Mouse (Mus musculus) liver, postnatal 0 days (tissue): ENCODE results near the gene Poldip3. TPM values are rescaled to one million over a fixed set of nuclear protein-coding genes. Genes with fewer than 3 reads are reported as not detected.
"Not testable (repeated sequence)": the region's sequence is repeated elsewhere in the genome, so short reads cannot be mapped to it uniquely, and the experiment has no call there.

Experiments used
- ATAC-seq: fragments of 200-750 bp; cut with Nextera tagmentation; 2 replicates; pipeline ENCODE4 v1.8.0; 2017; ENCODE audit warnings: mild to moderate bottlenecking, moderate library complexity
- DNase-seq: peaks from one replicate; pipeline ENCODE4 v3.0.0-alpha.2; 2016
- H3K27ac ChIP-seq: fragments of 300-500 bp; sonication (generic); 2 replicates; pipeline ENCODE4 v1.5.1; 2014; ENCODE audit warnings: antibody characterized with exemption, moderate library complexity, mild to moderate bottlenecking, low read depth
- H3K27me3 ChIP-seq: fragments of 300-500 bp; sonication (generic); 2 replicates; pipeline ENCODE4 v1.6.1; 2014; ENCODE audit warnings: low read length, control low read depth, mixed read lengths; ENCODE audit not compliant: insufficient read depth
- H3K36me3 ChIP-seq: fragments of 300-500 bp; sonication (generic); replicated peaks from 2 replicates; pipeline ENCODE4 v1.6.1; 2014; ENCODE audit warnings: mild to moderate bottlenecking, control low read depth, low read length, moderate library complexity, mixed read lengths; ENCODE audit not compliant: insufficient read depth
- H3K4me1 ChIP-seq: fragments of 300-500 bp; sonication (generic); 2 replicates; pipeline ENCODE4 v1.6.1; 2014; ENCODE audit warnings: antibody characterized with exemption, mild to moderate bottlenecking, control low read depth; ENCODE audit not compliant: insufficient read depth
- H3K4me2 ChIP-seq: fragments of 300-500 bp; sonication (generic); 2 replicates; pipeline ENCODE4 v1.6.1; 2014; ENCODE audit warnings: low read depth, mild to moderate bottlenecking, low read length, moderate library complexity, mixed read lengths
- H3K4me3 ChIP-seq: fragments of 300-500 bp; sonication (generic); 2 replicates; pipeline ENCODE4 v1.5.1; 2014; ENCODE audit warnings: low read depth, low read length
- H3K9ac ChIP-seq: fragments of 300-500 bp; sonication (generic); replicated peaks from 2 replicates; pipeline ENCODE4 v1.6.1; 2014; ENCODE audit warnings: mild to moderate bottlenecking, moderate library complexity
- H3K9me3 ChIP-seq: fragments of 300-500 bp; sonication (generic); 2 replicates; pipeline ENCODE4 v1.6.1; 2016; ENCODE audit warnings: mild to moderate bottlenecking, control low read depth, low read length, mixed read lengths
- CTCF ChIP-seq: sonication (generic); IDR thresholded peaks from 2 replicates; pipeline ENCODE4 v1.5.1; 2016; ENCODE audit warnings: antibody characterized with exemption, low read depth
- EP300 ChIP-seq: IDR thresholded peaks from 2 replicates; pipeline ENCODE4 v1.6.1; 2016; ENCODE audit warnings: antibody characterized with exemption, low read depth, mild to moderate bottlenecking
- WGBS: fragments of 180-500 bp; shearing (Covaris S2); extraction: QIAGEN DNeasy Blood & Tissue Kit; methylation state at CpG from one replicate; pipeline ENCODE4 v1.1.7; 2014; ENCODE audit not compliant: insufficient replicate concordance; 5-methylcytosine and 5-hydroxymethylcytosine counted together
- polyA plus RNA-seq: library from polyadenylated mRNA; unstranded; fragments of >200 nt; fragmentation: Nextera tagmentation; extraction: Ambion mirVana; gene quantifications from 2 replicates; pipeline ENCODE4 v1.2.1, GENCODE M21; 2015

The Poldip3 gene
- polyA plus RNA-seq, 1 experiment from 2014 or later = 32.5 TPM

GRCm38 (mm10) chr15:83145541-83145940 is 3.6 kb downstream of the Poldip3 start:
- DNase-seq = no peak
- TF ChIP-seq EP300 (no peak), CTCF (no peak)
- H3K4me1 ChIP-seq = peaks cover 15% of the 10 kb centered on the region

DNA sequence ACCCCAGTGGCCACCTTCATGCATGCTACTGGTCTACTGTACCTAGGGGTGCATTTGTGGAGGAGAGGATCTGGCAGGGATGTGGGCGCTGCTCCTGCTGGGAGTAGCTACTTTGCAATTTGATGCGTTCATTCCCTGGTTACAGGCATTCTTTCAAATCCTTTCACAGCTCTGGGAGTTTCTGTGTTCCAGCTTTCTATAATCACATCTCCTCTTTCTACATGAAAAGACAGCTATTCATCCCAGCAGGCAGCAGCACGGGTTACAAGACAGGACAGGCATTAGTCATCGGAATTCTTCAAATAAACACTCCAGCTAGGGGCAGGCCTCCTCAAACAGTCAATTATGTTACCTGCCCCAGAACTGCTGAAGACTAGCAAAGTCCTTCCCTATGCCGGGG is 6.3 kb downstream of the Poldip3 start:
- H3K27ac ChIP-seq = no peak overlapping the region
- DNase-seq = no peak
- H3K36me3 ChIP-seq = peaks cover 23% of the 10 kb centered on the region
- no peak overlapping the region for H3K4me3 ChIP-seq
- TF ChIP-seq EP300 (no peak), CTCF (no peak)
- H3K9me3 ChIP-seq = no peaks in the 10 kb centered on the region
- WGBS = 71% methylated on average over 5 of the region's 5 CpGs
- no peaks in the 10 kb centered on the region for H3K27me3 ChIP-seq
- peaks cover 10% of the 10 kb centered on the region for H3K4me1 ChIP-seq
- no peak overlapping the region for H3K9ac ChIP-seq
- no peak overlapping the region for H3K4me2 ChIP-seq
- ATAC-seq = no peak

More at GRCm38 (mm10) chr15:83145541-83145940, 3.6 kb downstream of the Poldip3 start:
- WGBS = 68% methylated on average over 6 of the region's 6 CpGs
- peaks cover 15% of the 10 kb centered on the region for H3K36me3 ChIP-seq
- no peak overlapping the region for H3K4me2 ChIP-seq
- H3K9ac ChIP-seq = no peak overlapping the region
- H3K9me3 ChIP-seq = no peaks in the 10 kb centered on the region
- ATAC-seq = no peak
- H3K27ac ChIP-seq = no peak overlapping the region
- no peak overlapping the region for H3K4me3 ChIP-seq
- H3K27me3 ChIP-seq = no peaks in the 10 kb centered on the region

- Histone ChIP-seq H3K4me2 (no peak overlapping the region), H3K4me3 (no peak overlapping the region), H3K4me1 (no peaks in the 10 kb centered on the region), H3K36me3 (peaks cover 76% of the 10 kb centered on the region), H3K27me3 (no peaks in the 10 kb centered on the region), H3K9ac (no peak overlapping the region), H3K9me3 (no peaks in the 10 kb centered on the region), H3K27ac (no peak overlapping the region)
- no peak for DNase-seq
- 49% methylated on average over 2 of the region's 2 CpGs for WGBS
- no peak for TF ChIP-seq CTCF
- no peak for TF ChIP-seq EP300
- ATAC-seq = no peak
Measured at GRCm38 (mm10) chr15:83135654-83136053, 13.5 kb downstream of the Poldip3 start.

DNA sequence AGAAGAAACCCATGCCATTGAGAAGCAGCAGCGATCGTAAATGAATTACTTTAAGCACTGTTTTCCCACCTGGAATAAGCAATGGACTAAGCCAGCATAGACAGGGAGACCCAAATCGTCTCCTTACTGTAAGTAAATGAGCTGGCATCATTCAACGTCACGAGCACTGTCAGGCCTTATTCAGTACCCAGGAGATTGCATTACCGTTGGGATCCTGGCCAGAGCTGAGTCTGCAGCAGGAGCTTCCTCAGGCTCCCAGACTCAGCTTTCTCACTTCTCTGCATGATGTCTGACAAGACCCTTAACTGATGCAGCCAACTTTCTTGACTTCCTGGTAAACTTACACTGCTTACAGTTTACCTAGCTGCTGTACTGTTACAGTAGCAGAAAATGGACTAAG is 14.5 kb downstream of the Poldip3 start:
- Histone ChIP-seq H3K9me3 (no peaks in the 10 kb centered on the region), H3K27me3 (no peaks in the 10 kb centered on the region), H3K4me2 (no peak overlapping the region), H3K36me3 (peaks cover 86% of the 10 kb centered on the region), H3K4me1 (no peaks in the 10 kb centered on the region), H3K27ac (no peak overlapping the region), H3K4me3 (no peak overlapping the region), H3K9ac (no peak overlapping the region)
- no peak for ATAC-seq
- TF ChIP-seq EP300 = no peak
- TF ChIP-seq CTCF = no peak
- WGBS = 88% methylated on average over 6 of the region's 6 CpGs
- no peak for DNase-seq

DNA sequence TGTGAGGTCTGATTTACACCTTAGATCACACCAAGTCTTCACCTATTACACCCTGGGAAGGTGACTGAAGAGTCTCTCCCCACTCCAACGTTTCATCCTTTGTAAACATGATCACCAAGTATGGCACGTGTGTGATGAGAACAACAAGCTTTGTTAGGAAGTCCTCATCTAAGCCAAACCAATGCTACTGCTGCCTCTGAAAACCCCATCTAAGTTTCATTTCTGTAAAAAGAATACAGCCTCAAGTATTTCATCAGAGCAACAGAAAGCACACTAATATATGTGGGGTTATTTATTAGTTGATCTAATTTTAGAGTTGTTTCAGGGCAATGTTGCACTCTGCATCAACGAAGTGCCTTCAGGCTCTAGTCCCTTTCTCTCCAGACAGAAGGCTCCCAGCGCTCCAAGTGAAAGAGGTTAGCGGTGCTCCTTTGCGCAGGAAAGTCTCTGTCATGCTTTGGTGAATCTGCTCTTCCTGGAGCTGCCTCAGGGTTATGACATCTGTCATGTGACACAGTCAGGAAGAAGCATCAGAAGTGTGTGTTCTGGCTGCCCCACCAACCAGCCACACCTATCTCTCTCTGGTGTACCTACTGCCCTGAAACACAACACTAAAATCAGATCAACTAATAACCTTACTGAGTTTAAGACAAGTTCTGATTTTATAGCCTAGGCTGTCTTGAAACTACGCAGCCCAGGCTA is 19.5 kb downstream of the Poldip3 start:
- ATAC-seq (no peak), DNase-seq (no peak)
- no peaks in the 10 kb centered on the region for H3K9me3 ChIP-seq
- no peak overlapping the region for H3K9ac ChIP-seq
- H3K4me1 ChIP-seq = no peaks in the 10 kb centered on the region
- peaks cover 88% of the 10 kb centered on the region for H3K36me3 ChIP-seq
- H3K4me2 ChIP-seq = no peak overlapping the region
- no peak overlapping the region for H3K27ac ChIP-seq
- H3K4me3 ChIP-seq = no peak overlapping the region
- TF ChIP-seq EP300 (no peak), CTCF (no peak)
- WGBS = 85% methylated on average over 7 of the region's 7 CpGs
- no peaks in the 10 kb centered on the region for H3K27me3 ChIP-seq

- H3K4me3 ChIP-seq, ATAC-seq, H3K27ac ChIP-seq, H3K4me2 ChIP-seq, H3K4me1 ChIP-seq, H3K9ac ChIP-seq, H3K9me3 ChIP-seq, DNase-seq, H3K27me3 ChIP-seq: not testable (repeated sequence)
- H3K36me3 ChIP-seq = peaks cover 63% of the 10 kb centered on the region
- WGBS = 86% methylated on average over 3 of the region's 3 CpGs
Measured at GRCm38 (mm10) chr15:83127037-83127436, 22.1 kb downstream of the Poldip3 start.
